Mouse (Mus musculus) lung, embryonic 14.5 days (tissue): ENCODE results near the gene Rab28. TPM values are rescaled to one million over a fixed set of nuclear protein-coding genes. Genes with fewer than 3 reads are reported as not detected.

Experiments
- ATAC-seq: fragments of 200-750 bp; cut with Nextera tagmentation; 2 replicates; pipeline ENCODE4 v1.8.0; 2017; ENCODE audit warnings: mild to moderate bottlenecking, moderate TSS enrichment, moderate library complexity; ENCODE audit not compliant: insufficient read depth
- DNase-seq: peaks from one replicate; pipeline ENCODE4 v3.0.0-alpha.2; 2015
- H3K27ac ChIP-seq: fragments of 300-500 bp; sonication (generic); 2 replicates; pipeline ENCODE4 v1.5.1; 2014; ENCODE audit warnings: low read depth, mild to moderate bottlenecking, moderate library complexity
- H3K27me3 ChIP-seq: fragments of 300-500 bp; sonication (generic); 2 replicates; pipeline ENCODE4 v1.6.1; 2014; ENCODE audit warnings: low read length, control low read depth; ENCODE audit not compliant: insufficient read depth
- H3K36me3 ChIP-seq: fragments of 300-500 bp; sonication (generic); 2 replicates; pipeline ENCODE4 v1.6.1; 2014; ENCODE audit warnings: control low read depth; ENCODE audit not compliant: insufficient read depth
- H3K4me1 ChIP-seq: fragments of 300-500 bp; sonication (generic); 2 replicates; pipeline ENCODE4 v1.6.1; 2014; ENCODE audit warnings: antibody characterized with exemption, control low read depth; ENCODE audit not compliant: insufficient read depth
- H3K4me2 ChIP-seq: fragments of 300-500 bp; sonication (generic); 2 replicates; pipeline ENCODE4 v1.6.1; 2014; ENCODE audit warnings: mild to moderate bottlenecking
- H3K4me3 ChIP-seq: fragments of 300-500 bp; sonication (generic); 2 replicates; pipeline ENCODE4 v1.5.1; 2014; ENCODE audit warnings: low read depth, low read length
- H3K9ac ChIP-seq: fragments of 300-500 bp; sonication (generic); 2 replicates; pipeline ENCODE4 v1.6.1; 2014
- H3K9me3 ChIP-seq: fragments of 300-500 bp; sonication (generic); 2 replicates; pipeline ENCODE4 v1.6.1; 2016; ENCODE audit warnings: low read depth, low read length, control low read depth
- CTCF ChIP-seq: IDR thresholded peaks from 2 replicates; pipeline ENCODE4 v1.5.1; 2016; ENCODE audit warnings: antibody characterized with exemption, low read depth
- WGBS: fragments of 180-500 bp; shearing (Covaris S2); extraction: QIAGEN DNeasy Blood & Tissue Kit; methylation state at CpG from one replicate; pipeline ENCODE4 v1.1.7; 2014; 5-methylcytosine and 5-hydroxymethylcytosine counted together
- polyA plus RNA-seq: library from polyadenylated mRNA; unstranded; fragments of >200 nt; fragmentation: Nextera tagmentation; extraction: Ambion mirVana; gene quantifications from 2 replicates; pipeline ENCODE4 v1.2.1, GENCODE M21; 2014

Gene Rab28
- 63.9 and 66.6 TPM in 2 replicates for polyA plus RNA-seq

GRCm38 (mm10) chr5:41708051-41708630 lies at the start of gene Rab28:
Gene Rab28 (minus strand): TSS chr5:41708157.
- DNase-seq (peak; percentile 97), ATAC-seq (peak; percentile 94)
- Histone ChIP-seq H3K27ac (peak within 1 kb of the TSS; percentile 82), H3K4me2 (peak within 1 kb of the TSS; percentile 96), H3K9ac (peak within 1 kb of the TSS; percentile 85), H3K4me1 (no peaks in the 10 kb centered on the region), H3K36me3 (no peaks in the 10 kb centered on the region), H3K9me3 (no peaks in the 10 kb centered on the region), H3K4me3 (peak within 1 kb of the TSS; percentile 91), H3K27me3 (no peaks in the 10 kb centered on the region)
- TF ChIP-seq CTCF: no peak
- 0% methylated on average over 32 of the region's 34 CpGs for WGBS

- Histone ChIP-seq H3K27ac (no peak overlapping the region), H3K9me3 (no peaks in the 10 kb centered on the region), H3K4me2 (no peak overlapping the region), H3K4me1 (no peaks in the 10 kb centered on the region), H3K27me3 (peaks cover 98% of the 10 kb centered on the region), H3K9ac (no peak overlapping the region), H3K36me3 (no peaks in the 10 kb centered on the region), H3K4me3 (no peak overlapping the region)
- no peak for TF ChIP-seq CTCF
- DNase-seq: no peak
- no peak for ATAC-seq
- WGBS: 2% methylated on average over 5 of the region's 5 CpGs
These were observed 49.4 kb upstream of the Rab28 start for GRCm38 (mm10) chr5:41757338-41757737.

- no peak overlapping the region for H3K4me3 ChIP-seq
- 6% methylated on average over 4 of the region's 4 CpGs for WGBS
- no peak for TF ChIP-seq CTCF
These were observed 48.4 kb upstream of the Rab28 start for GRCm38 (mm10) chr5:41756396-41756795.

GRCm38 (mm10) chr5:41755373-41755960 lies 47.5 kb upstream of the Rab28 start:
- under 1% methylated on average over 23 of the region's 23 CpGs for WGBS
- H3K4me2 ChIP-seq: no peak overlapping the region

More at GRCm38 (mm10) chr5:41756396-41756795, 48.4 kb upstream of the Rab28 start:
- ATAC-seq (no peak), DNase-seq (no peak)
- H3K9me3 ChIP-seq: no peaks in the 10 kb centered on the region
- H3K27ac ChIP-seq: no peak overlapping the region
- no peak overlapping the region for H3K9ac ChIP-seq
- H3K36me3 ChIP-seq: no peaks in the 10 kb centered on the region
- H3K4me2 ChIP-seq: no peak overlapping the region
- peaks cover 98% of the 10 kb centered on the region for H3K27me3 ChIP-seq
- no peaks in the 10 kb centered on the region for H3K4me1 ChIP-seq

GRCm38 (mm10) chr5:41754836-41755235 lies 46.9 kb upstream of the Rab28 start:
- H3K9ac ChIP-seq: no peak overlapping the region
- ATAC-seq: no peak
- no peaks in the 10 kb centered on the region for H3K36me3 ChIP-seq
- H3K4me1 ChIP-seq: no peaks in the 10 kb centered on the region
- H3K27me3 ChIP-seq: peaks cover 99% of the 10 kb centered on the region
- DNase-seq: no peak
- peak overlapping the region; percentile 4; the same call in 1 of the 2 replicates for H3K4me3 ChIP-seq
- H3K27ac ChIP-seq: no peak overlapping the region
- H3K4me2 ChIP-seq: peak overlapping the region; percentile 31; the same call in 1 of the 2 replicates
- no peak for TF ChIP-seq CTCF
- 1% methylated on average over 16 of the region's 16 CpGs for WGBS
- no peaks in the 10 kb centered on the region for H3K9me3 ChIP-seq

More at GRCm38 (mm10) chr5:41755373-41755960, 47.5 kb upstream of the Rab28 start:
- no peak overlapping the region for H3K27ac ChIP-seq
- H3K4me3 ChIP-seq: no peak overlapping the region
- peaks cover 99% of the 10 kb centered on the region for H3K27me3 ChIP-seq
- no peak overlapping the region for H3K9ac ChIP-seq
- ATAC-seq (no peak), DNase-seq (no peak)
- H3K36me3 ChIP-seq: no peaks in the 10 kb centered on the region
- H3K4me1 ChIP-seq: no peaks in the 10 kb centered on the region
- no peaks in the 10 kb centered on the region for H3K9me3 ChIP-seq
- no peak for TF ChIP-seq CTCF

GRCm38 (mm10) chr5:41754226-41754775 lies 46.3 kb upstream of the Rab28 start:
- Histone ChIP-seq H3K36me3 (no peaks in the 10 kb centered on the region), H3K9me3 (no peaks in the 10 kb centered on the region), H3K27ac (no peak overlapping the region), H3K4me2 (peak overlapping the region; percentile 31; the same call in 1 of the 2 replicates), H3K27me3 (peaks cover 98% of the 10 kb centered on the region), H3K9ac (no peak overlapping the region), H3K4me1 (no peaks in the 10 kb centered on the region), H3K4me3 (peak overlapping the region; percentile 4; the same call in 1 of the 2 replicates)
- ATAC-seq (no peak), DNase-seq (no peak)
- under 1% methylated on average over 17 of the region's 17 CpGs for WGBS
- no peak for TF ChIP-seq CTCF

- Histone ChIP-seq H3K9me3 (no peaks in the 10 kb centered on the region), H3K27ac (no peak overlapping the region), H3K36me3 (no peaks in the 10 kb centered on the region), H3K9ac (no peak overlapping the region), H3K27me3 (peaks cover 95% of the 10 kb centered on the region), H3K4me3 (no peak overlapping the region), H3K4me1 (no peaks in the 10 kb centered on the region), H3K4me2 (no peak overlapping the region)
- no peak for TF ChIP-seq CTCF
- DNase-seq (no peak), ATAC-seq (no peak)
- 42% methylated on average over 4 of the region's 4 CpGs for WGBS
These were observed 44.8 kb upstream of the Rab28 start for GRCm38 (mm10) chr5:41752721-41753120.
